Mouse (Mus musculus) embryonic facial prominence, embryonic 11.5 days (tissue): ENCODE measurements around the gene Megf6. TPM values are rescaled to one million over a fixed set of nuclear protein-coding genes. Genes with fewer than 3 reads are reported as not detected.

Source experiments
- ATAC-seq: fragments of 200-750 bp; cut with Nextera tagmentation; replicated peaks from 2 replicates; pipeline ENCODE4 v1.8.0; 2017; ENCODE audit warnings: low read depth; ENCODE audit not compliant: insufficient number of reproducible peaks, low FRiP score, low TSS enrichment
- DNase-seq: peaks from one replicate; pipeline ENCODE4 v3.0.0-alpha.2; 2015; ENCODE audit warnings: low spot score
- H3K27ac ChIP-seq: fragments of 300-500 bp; sonication (generic); replicated peaks from 2 replicates; pipeline ENCODE4 v1.5.1; 2014; ENCODE audit warnings: mild to moderate bottlenecking, low read depth, low read length, control low read depth
- H3K27me3 ChIP-seq: fragments of 300-500 bp; sonication (generic); 2 replicates; pipeline ENCODE4 v1.6.1; 2014; ENCODE audit warnings: mild to moderate bottlenecking, low read length, moderate library complexity, mixed read lengths; ENCODE audit not compliant: control insufficient read depth, insufficient read depth
- H3K36me3 ChIP-seq: fragments of 300-500 bp; sonication (generic); replicated peaks from 2 replicates; pipeline ENCODE4 v1.6.1; 2014; ENCODE audit warnings: low read depth, mild to moderate bottlenecking, low read length, moderate library complexity, mixed read lengths; ENCODE audit not compliant: control insufficient read depth, insufficient read depth
- H3K4me1 ChIP-seq: fragments of 300-500 bp; sonication (generic); 2 replicates; pipeline ENCODE4 v1.6.1; 2014; ENCODE audit warnings: low read length, mixed read lengths; ENCODE audit not compliant: control insufficient read depth, insufficient read depth
- H3K4me2 ChIP-seq: fragments of 300-500 bp; sonication (generic); 2 replicates; pipeline ENCODE4 v1.6.1; 2014; ENCODE audit warnings: low read depth, mild to moderate bottlenecking, control low read depth, low read length, moderate library complexity
- H3K4me3 ChIP-seq: fragments of 300-500 bp; sonication (generic); 2 replicates; pipeline ENCODE4 v1.5.1; 2014; ENCODE audit warnings: low read depth, low read length, control low read depth
- H3K9ac ChIP-seq: fragments of 300-500 bp; sonication (generic); replicated peaks from 2 replicates; pipeline ENCODE4 v1.6.1; 2014; ENCODE audit warnings: mild to moderate bottlenecking, control low read depth, low read length
- H3K9me3 ChIP-seq: fragments of 300-500 bp; sonication (generic); replicated peaks from 2 replicates; pipeline ENCODE4 v1.6.1; 2016; ENCODE audit warnings: mild to moderate bottlenecking, low read length, inconsistent platforms, mixed read lengths; ENCODE audit not compliant: control insufficient read depth
- WGBS: fragments of 180-500 bp; shearing (Covaris S2); extraction: QIAGEN DNeasy Blood & Tissue Kit; methylation state at CpG from one replicate; pipeline ENCODE4 v1.1.7; 2014; 5-methylcytosine and 5-hydroxymethylcytosine counted together
- polyA plus RNA-seq: library from polyadenylated mRNA; unstranded; fragments of >200 nt; fragmentation: Nextera tagmentation; extraction: Ambion mirVana; gene quantifications from 2 replicates; pipeline ENCODE4 v1.2.1, GENCODE M21; 2014

Gene Megf6
- polyA plus RNA-seq, 1 experiment from 2014 or later = 17.6 TPM

- no peak for DNase-seq
- ATAC-seq = no peak
- H3K27ac ChIP-seq = no peak overlapping the region
- no peak overlapping the region for H3K9ac ChIP-seq
- H3K4me2 ChIP-seq = no peak overlapping the region
- H3K36me3 ChIP-seq = no peaks in the 10 kb centered on the region
- H3K4me1 ChIP-seq = no peaks in the 10 kb centered on the region
- no peak overlapping the region for H3K4me3 ChIP-seq
- WGBS = 70% methylated on average over 7 of the region's 7 CpGs
- H3K27me3 ChIP-seq = no peaks in the 10 kb centered on the region
- H3K9me3 ChIP-seq = no peaks in the 10 kb centered on the region
Observed at GRCm38 (mm10) chr4:154204532-154204931, 34.0 kb downstream of the Megf6 start.

- Histone ChIP-seq H3K27ac (no peak overlapping the region), H3K4me1 (no peaks in the 10 kb centered on the region), H3K4me3 (no peak overlapping the region), H3K9ac (no peak overlapping the region), H3K9me3 (no peaks in the 10 kb centered on the region), H3K4me2 (no peak overlapping the region), H3K36me3 (no peaks in the 10 kb centered on the region), H3K27me3 (no peaks in the 10 kb centered on the region)
- ATAC-seq (no peak), DNase-seq (no peak)
- WGBS = 76% methylated on average over 5 of the region's 5 CpGs
Observed at GRCm38 (mm10) chr4:154205392-154205791, 34.9 kb downstream of the Megf6 start.

DNA sequence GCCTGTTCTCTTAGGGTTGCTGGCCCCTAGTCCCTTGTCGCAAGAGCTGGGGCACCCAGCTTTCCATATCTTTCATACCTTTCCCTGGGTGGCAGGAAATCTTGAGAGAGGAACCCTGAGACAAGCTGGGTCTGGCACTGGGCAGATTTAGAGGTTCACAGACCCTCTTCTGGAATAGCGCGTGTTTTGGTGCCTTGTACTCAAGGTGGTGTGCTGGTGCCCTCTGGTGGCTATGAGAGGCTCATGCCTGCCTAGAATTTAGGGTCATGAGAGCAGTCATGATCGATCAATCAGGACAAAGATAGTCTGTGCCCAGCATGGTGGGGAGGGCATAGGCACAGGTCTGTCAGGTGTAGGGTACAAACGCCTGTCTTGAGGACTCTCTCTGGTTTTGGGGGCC lies 36.7 kb downstream of the Megf6 start:
- no peak for ATAC-seq
- Histone ChIP-seq H3K4me2 (no peak overlapping the region), H3K27ac (no peak overlapping the region), H3K27me3 (no peaks in the 10 kb centered on the region), H3K4me1 (no peaks in the 10 kb centered on the region), H3K36me3 (no peaks in the 10 kb centered on the region), H3K9ac (no peak overlapping the region), H3K9me3 (no peaks in the 10 kb centered on the region), H3K4me3 (no peak overlapping the region)
- DNase-seq = peak; percentile 87
- 20% methylated on average over 5 of the region's 5 CpGs for WGBS

DNA sequence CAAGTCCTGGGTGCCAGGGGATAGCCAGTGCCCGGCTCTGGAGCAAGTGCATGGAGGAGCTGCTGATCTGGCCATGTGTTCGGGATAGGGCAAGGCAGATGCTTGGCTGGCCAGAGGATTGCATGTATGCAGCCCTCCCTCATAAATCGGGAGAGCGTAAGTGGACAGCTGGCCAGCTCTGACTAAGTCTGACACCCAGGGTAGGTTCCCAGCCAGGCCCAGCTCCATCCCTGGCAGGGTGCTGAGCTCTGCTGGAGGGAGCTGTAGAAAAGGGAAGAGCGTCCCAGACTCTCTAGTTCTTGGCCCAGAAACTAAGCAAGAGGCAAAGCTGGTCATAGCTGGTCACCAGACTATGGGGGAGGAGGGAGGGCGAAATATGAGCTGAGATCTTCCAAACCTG lies 38.5 kb downstream of the Megf6 start:
- no peak overlapping the region for H3K4me3 ChIP-seq
- no peak overlapping the region for H3K27ac ChIP-seq
- no peak for DNase-seq
- no peaks in the 10 kb centered on the region for H3K36me3 ChIP-seq
- no peak for ATAC-seq
- no peak overlapping the region for H3K4me2 ChIP-seq
- no peaks in the 10 kb centered on the region for H3K9me3 ChIP-seq
- H3K27me3 ChIP-seq = no peaks in the 10 kb centered on the region
- no peak overlapping the region for H3K9ac ChIP-seq
- H3K4me1 ChIP-seq = no peaks in the 10 kb centered on the region
- WGBS = 76% methylated on average over 6 of the region's 6 CpGs

DNA sequence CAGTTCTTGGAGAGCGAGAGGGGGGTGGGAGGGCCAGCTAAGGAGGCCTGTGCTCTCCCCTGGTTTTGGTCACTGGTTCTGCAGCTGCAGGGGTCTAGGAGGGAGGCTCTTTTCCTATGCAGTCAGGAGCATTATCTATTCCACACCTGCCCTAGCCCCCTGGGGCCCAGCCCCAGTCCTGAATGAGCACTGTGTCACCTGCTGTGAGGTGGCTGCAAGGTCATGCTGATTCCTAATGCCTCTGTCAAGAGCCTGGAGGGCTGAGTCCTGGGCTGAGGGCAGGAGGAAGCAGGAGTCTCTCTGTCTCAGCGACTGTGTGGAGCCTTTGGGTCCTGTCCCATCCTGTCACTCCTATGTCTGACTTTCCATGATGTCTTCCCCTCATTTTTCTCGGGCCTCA lies 39.3 kb downstream of the Megf6 start:
- no peak overlapping the region for H3K9ac ChIP-seq
- H3K27me3 ChIP-seq = no peaks in the 10 kb centered on the region
- no peaks in the 10 kb centered on the region for H3K36me3 ChIP-seq
- DNase-seq (no peak), ATAC-seq (no peak)
- WGBS = 27% methylated on average over 3 of the region's 3 CpGs
- no peak overlapping the region for H3K27ac ChIP-seq
- no peak overlapping the region for H3K4me3 ChIP-seq
- no peaks in the 10 kb centered on the region for H3K4me1 ChIP-seq
- no peak overlapping the region for H3K4me2 ChIP-seq
- no peaks in the 10 kb centered on the region for H3K9me3 ChIP-seq

DNA sequence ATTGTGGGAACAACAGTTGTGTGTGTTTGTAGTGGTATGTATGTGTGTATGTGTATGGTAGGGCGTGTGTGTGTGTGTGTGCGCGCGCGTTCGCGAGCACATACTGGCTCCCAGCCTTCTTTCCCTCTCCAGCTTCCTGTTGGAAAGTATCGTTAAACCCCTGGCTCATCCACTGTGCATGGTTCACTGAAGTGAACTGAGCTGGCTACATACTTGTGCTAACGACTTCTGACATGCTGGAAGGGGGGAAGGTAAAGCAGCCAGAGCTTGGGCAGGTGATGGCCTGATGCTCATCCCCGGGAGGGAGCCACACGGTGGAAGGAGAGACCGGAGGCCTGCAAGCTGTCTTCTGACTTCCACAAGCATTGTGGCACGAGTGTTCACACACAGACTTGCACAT lies 40.9 kb downstream of the Megf6 start:
- no peaks in the 10 kb centered on the region for H3K9me3 ChIP-seq
- DNase-seq (no peak), ATAC-seq (no peak)
- H3K27ac ChIP-seq = no peak overlapping the region
- H3K4me3 ChIP-seq = no peak overlapping the region
- no peaks in the 10 kb centered on the region for H3K4me1 ChIP-seq
- no peaks in the 10 kb centered on the region for H3K36me3 ChIP-seq
- WGBS = 80% methylated on average over 13 of the region's 13 CpGs
- H3K4me2 ChIP-seq = no peak overlapping the region
- H3K9ac ChIP-seq = no peak overlapping the region
- H3K27me3 ChIP-seq = no peaks in the 10 kb centered on the region

- no peak overlapping the region for H3K27ac ChIP-seq
- no peak overlapping the region for H3K4me3 ChIP-seq
- 74% methylated on average over 7 of the region's 7 CpGs for WGBS
- no peaks in the 10 kb centered on the region for H3K9me3 ChIP-seq
- no peaks in the 10 kb centered on the region for H3K27me3 ChIP-seq
- ATAC-seq (no peak), DNase-seq (no peak)
- H3K36me3 ChIP-seq = no peaks in the 10 kb centered on the region
- no peak overlapping the region for H3K4me2 ChIP-seq
- H3K4me1 ChIP-seq = no peaks in the 10 kb centered on the region; the same call in 1 of the 2 replicates
- H3K9ac ChIP-seq = no peak overlapping the region
Observed at GRCm38 (mm10) chr4:154213586-154213985, 43.1 kb downstream of the Megf6 start.

DNA sequence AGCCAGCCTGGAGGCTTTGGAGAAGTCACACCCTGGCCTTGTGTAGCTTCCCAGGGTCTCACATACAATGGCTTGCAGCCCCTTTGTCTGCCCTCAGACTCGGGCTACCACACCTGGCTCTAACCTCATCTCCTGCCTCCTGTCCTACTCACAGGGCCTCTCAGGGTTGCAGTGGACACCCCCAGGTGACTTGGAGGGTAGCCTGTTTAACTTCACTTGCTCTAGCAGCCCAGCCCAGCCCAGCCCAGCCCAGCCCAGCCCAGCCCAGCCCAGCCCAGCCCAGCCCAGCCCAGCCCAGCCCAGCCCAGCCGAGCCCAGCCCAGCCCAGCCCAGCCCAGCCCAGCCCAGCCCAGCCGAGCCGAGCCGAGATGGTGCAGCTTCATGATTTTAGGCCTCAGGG lies 43.5 kb downstream of the Megf6 start:
- Histone ChIP-seq H3K36me3 (no peaks in the 10 kb centered on the region), H3K9me3 (no peaks in the 10 kb centered on the region), H3K27ac (no peak overlapping the region), H3K4me1 (no peaks in the 10 kb centered on the region; the same call in 1 of the 2 replicates), H3K4me3 (no peak overlapping the region), H3K9ac (no peak overlapping the region), H3K4me2 (no peak overlapping the region), H3K27me3 (no peaks in the 10 kb centered on the region)
- ATAC-seq (no peak), DNase-seq (no peak)
- whole genome bisulfite sequencing = 15% methylated on average over 5 of the region's 5 CpGs
